Mouse (Mus musculus): Measurements from ENCODE around the gene Fosl1. TPM values are rescaled to one million over a fixed set of nuclear protein-coding genes. Genes with fewer than 3 reads are reported as not detected.
A peak's percentile ranks its signal among the peaks of the same experiment; 100 is the strongest.

The Fosl1 gene
- polyA plus RNA-seq, 1 experiment = 15.4 TPM

DNA sequence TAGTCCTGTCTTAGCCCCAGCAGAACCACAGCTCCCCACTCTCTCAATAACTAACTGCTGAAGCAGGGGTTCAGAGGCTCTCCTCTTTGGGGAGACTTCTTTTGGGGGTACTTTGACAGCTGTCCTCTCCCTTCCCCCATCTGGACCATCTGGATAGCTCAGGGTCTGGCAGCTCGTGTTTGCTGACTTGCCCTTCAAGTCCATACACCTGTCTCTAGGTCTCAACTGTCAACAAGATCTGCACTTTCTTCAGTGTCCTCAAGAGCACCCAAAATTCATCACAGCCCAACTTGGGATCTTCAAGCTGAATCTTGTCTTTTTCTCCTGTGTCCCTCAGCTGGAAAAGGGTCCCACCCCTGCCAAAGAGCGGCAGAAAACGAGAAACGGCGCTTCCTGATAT lies 25.6 kb upstream of the Fosl1 start:
- H3K4me3 ChIP-seq = no peak overlapping the region
- peaks cover 31% of the 10 kb centered on the region for H3K79me2 ChIP-seq (ENCODE audit: control insufficient read depth, insufficient read depth)
- H3ac ChIP-seq (ENCODE audit: control insufficient read depth, insufficient read length) = no peak overlapping the region
- TF ChIP-seq MYOD1 (IDR thresholded peaks at IDR 0.05; ENCODE audit: control insufficient read depth in 1 of 3, insufficient read length in 2 of 3, low read depth in 2 of 3) = peak; percentile 73 to 93 (median 89)
- peak in 1 of 3 experiments; percentile 40 for TF ChIP-seq MYOG (IDR thresholded peaks at IDR 0.05; ENCODE audit: control insufficient read depth in 1 of 3, insufficient read depth in 1 of 3, insufficient read length in 2 of 3, low read depth in 2 of 3)
- no peak for TF ChIP-seq CEBPB (IDR thresholded peaks at IDR 0.05; ENCODE audit: insufficient read depth, poor library complexity, severe bottlenecking)
- no peak for TF ChIP-seq MAX (IDR thresholded peaks at IDR 0.05; ENCODE audit: low read depth)
- TF ChIP-seq SRF (IDR thresholded peaks at IDR 0.05; ENCODE audit: control insufficient read depth, insufficient read length, low read depth) = no peak
- no peak for TF ChIP-seq POLR2AphosphoS2 (IDR thresholded peaks at IDR 0.05; ENCODE audit: insufficient read length, low read depth)
- TF ChIP-seq USF1 (IDR thresholded peaks at IDR 0.05; ENCODE audit: low read depth) = no peak
- peaks cover 16% of the 10 kb centered on the region for H3K36me3 ChIP-seq (ENCODE audit: control insufficient read depth, insufficient read depth)
- peak overlapping the region; percentile 43 for H3K4me2 ChIP-seq (ENCODE audit: low read depth)
- H3K27me3 ChIP-seq (ENCODE audit: control insufficient read depth, insufficient read depth, insufficient read length) = no peaks in the 10 kb centered on the region

DNA sequence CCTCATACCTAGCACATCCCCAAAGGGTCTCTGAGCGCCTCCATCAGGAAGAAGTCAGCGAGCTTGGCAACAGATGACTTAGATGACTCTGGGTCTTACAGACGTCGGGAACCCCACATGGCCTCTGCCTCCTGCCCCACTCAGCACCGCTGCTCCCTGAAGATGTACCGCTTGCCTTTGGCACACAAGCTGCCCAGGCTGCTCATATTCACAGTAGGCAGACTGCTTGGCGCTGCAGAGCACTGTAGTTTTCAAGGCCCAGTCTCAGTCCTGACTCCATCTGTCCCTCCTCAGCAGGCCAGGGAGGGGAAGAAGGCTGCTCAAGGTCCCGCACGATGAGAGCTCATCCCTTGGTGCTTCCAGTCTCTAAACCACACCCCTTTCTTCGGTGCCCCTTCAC lies 25.1 kb upstream of the Fosl1 start:
- Histone ChIP-seq H3ac (ENCODE audit: control insufficient read depth, insufficient read length) (no peak overlapping the region), H3K79me2 (ENCODE audit: control insufficient read depth, insufficient read depth) (peaks cover 31% of the 10 kb centered on the region), H3K4me2 (ENCODE audit: low read depth) (peak overlapping the region; percentile 22), H3K4me3 (no peak overlapping the region), H3K36me3 (ENCODE audit: control insufficient read depth, insufficient read depth) (peaks cover 21% of the 10 kb centered on the region), H3K27me3 (ENCODE audit: control insufficient read depth, insufficient read depth, insufficient read length) (no peaks in the 10 kb centered on the region)
- TF ChIP-seq MYOD1 (IDR thresholded peaks at IDR 0.05; ENCODE audit: control insufficient read depth in 1 of 3, insufficient read length in 2 of 3, low read depth in 2 of 3) (no peak), USF1 (IDR thresholded peaks at IDR 0.05; ENCODE audit: low read depth) (no peak), SRF (IDR thresholded peaks at IDR 0.05; ENCODE audit: control insufficient read depth, insufficient read length, low read depth) (no peak), MYOG (IDR thresholded peaks at IDR 0.05; ENCODE audit: control insufficient read depth in 1 of 3, insufficient read depth in 1 of 3, insufficient read length in 2 of 3, low read depth in 2 of 3) (no peak)

DNA sequence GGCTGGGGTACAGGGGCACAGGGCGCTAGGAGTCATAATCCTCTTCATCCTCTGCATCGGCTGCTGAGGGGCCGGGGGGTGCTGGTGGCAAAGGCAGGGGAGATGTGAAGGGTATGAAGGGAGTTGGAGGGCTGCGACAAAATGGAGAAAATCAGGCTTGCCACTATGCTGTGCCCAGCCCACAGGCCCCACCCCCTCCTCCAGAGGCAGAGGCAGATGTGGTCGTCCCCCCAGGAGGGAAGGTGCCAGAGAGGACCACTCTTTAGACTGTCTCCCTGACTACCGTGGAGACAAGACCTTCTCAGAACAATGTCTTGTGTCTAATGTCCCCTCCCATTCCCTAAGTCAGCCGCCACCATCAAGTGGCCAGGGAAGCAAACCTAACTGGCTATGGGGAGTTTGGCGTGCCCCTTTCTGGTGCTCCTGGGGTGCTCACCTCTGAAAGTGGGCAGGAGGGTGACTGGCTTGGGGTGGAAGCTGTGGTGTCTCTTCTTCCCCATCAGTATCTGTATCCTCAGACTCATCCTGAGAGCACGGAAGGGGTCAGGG lies 24.4 kb upstream of the Fosl1 start:
- peaks cover 31% of the 10 kb centered on the region for H3K79me2 ChIP-seq (ENCODE audit: control insufficient read depth, insufficient read depth)
- H3K27me3 ChIP-seq (ENCODE audit: control insufficient read depth, insufficient read depth, insufficient read length) = no peaks in the 10 kb centered on the region
- peak overlapping the region; percentile 68 for H3K4me3 ChIP-seq
- TF ChIP-seq MYOG (IDR thresholded peaks at IDR 0.05; ENCODE audit: control insufficient read depth in 1 of 3, insufficient read depth in 1 of 3, insufficient read length in 2 of 3, low read depth in 2 of 3) (no peak), POLR2A (IDR thresholded peaks at IDR 0.05; ENCODE audit: insufficient read length, low read depth) (no peak), TCF3 (IDR thresholded peaks at IDR 0.05; ENCODE audit: insufficient read length, low read depth) (no peak), REST (IDR thresholded peaks at IDR 0.05; ENCODE audit: insufficient read depth, insufficient read length) (no peak), CEBPB (IDR thresholded peaks at IDR 0.05; ENCODE audit: insufficient read depth, poor library complexity, severe bottlenecking) (no peak), MYOD1 (IDR thresholded peaks at IDR 0.05; ENCODE audit: control insufficient read depth in 1 of 3, insufficient read length in 2 of 3, low read depth in 2 of 3) (no peak)
- H3K4me2 ChIP-seq (ENCODE audit: low read depth) = peak overlapping the region; percentile 94
- H3K36me3 ChIP-seq (ENCODE audit: control insufficient read depth, insufficient read depth) = peaks cover 21% of the 10 kb centered on the region
- no peak overlapping the region for H3ac ChIP-seq (ENCODE audit: control insufficient read depth, insufficient read length)

DNA sequence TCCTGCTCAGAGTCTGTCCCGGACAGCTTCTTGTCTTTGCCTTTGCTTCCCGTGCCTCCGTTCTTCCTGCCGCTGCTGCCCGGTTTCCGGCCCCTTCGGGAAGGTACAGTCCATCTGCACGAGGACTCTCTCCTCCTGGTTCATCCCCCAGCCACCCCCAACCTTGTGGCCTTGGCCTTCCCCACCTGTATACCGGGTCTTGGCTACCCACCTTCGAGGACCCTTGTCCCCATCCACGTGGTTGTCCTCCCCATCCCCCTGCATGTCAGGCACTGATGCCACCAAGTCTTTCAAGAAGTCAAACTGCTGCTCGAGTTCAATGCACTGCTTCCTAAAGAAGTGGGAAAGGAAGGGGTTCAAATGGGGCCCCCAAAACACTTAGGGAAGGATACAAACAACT lies 23.8 kb upstream of the Fosl1 start:
- H3K79me2 ChIP-seq (ENCODE audit: control insufficient read depth, insufficient read depth) = peaks cover 31% of the 10 kb centered on the region
- peak overlapping the region; percentile 68 for H3K4me3 ChIP-seq
- H3K27me3 ChIP-seq (ENCODE audit: control insufficient read depth, insufficient read depth, insufficient read length) = no peaks in the 10 kb centered on the region
- H3K4me2 ChIP-seq (ENCODE audit: low read depth) = peak overlapping the region; percentile 94
- H3ac ChIP-seq (ENCODE audit: control insufficient read depth, insufficient read length) = peak overlapping the region; percentile 83
- TF ChIP-seq TCF12 (IDR thresholded peaks at IDR 0.05; ENCODE audit: insufficient read depth, poor library complexity, severe bottlenecking) (no peak), USF1 (IDR thresholded peaks at IDR 0.05; ENCODE audit: low read depth) (no peak), POLR2AphosphoS2 (IDR thresholded peaks at IDR 0.05; ENCODE audit: insufficient read length, low read depth) (no peak), MAX (IDR thresholded peaks at IDR 0.05; ENCODE audit: low read depth) (no peak), MYOG (IDR thresholded peaks at IDR 0.05; ENCODE audit: control insufficient read depth in 1 of 3, insufficient read depth in 1 of 3, insufficient read length in 2 of 3, low read depth in 2 of 3) (no peak), POLR2A (IDR thresholded peaks at IDR 0.05; ENCODE audit: insufficient read length, low read depth) (no peak), MYOD1 (IDR thresholded peaks at IDR 0.05; ENCODE audit: control insufficient read depth in 1 of 3, insufficient read length in 2 of 3, low read depth in 2 of 3) (no peak), E2F4 (IDR thresholded peaks at IDR 0.05; ENCODE audit: insufficient read depth) (no peak), REST (IDR thresholded peaks at IDR 0.05; ENCODE audit: insufficient read depth, insufficient read length) (no peak), CEBPB (IDR thresholded peaks at IDR 0.05; ENCODE audit: insufficient read depth, poor library complexity, severe bottlenecking) (no peak), SRF (IDR thresholded peaks at IDR 0.05; ENCODE audit: control insufficient read depth, insufficient read length, low read depth) (no peak), TCF3 (IDR thresholded peaks at IDR 0.05; ENCODE audit: insufficient read length, low read depth) (no peak)
- peaks cover 21% of the 10 kb centered on the region for H3K36me3 ChIP-seq (ENCODE audit: control insufficient read depth, insufficient read depth)

DNA sequence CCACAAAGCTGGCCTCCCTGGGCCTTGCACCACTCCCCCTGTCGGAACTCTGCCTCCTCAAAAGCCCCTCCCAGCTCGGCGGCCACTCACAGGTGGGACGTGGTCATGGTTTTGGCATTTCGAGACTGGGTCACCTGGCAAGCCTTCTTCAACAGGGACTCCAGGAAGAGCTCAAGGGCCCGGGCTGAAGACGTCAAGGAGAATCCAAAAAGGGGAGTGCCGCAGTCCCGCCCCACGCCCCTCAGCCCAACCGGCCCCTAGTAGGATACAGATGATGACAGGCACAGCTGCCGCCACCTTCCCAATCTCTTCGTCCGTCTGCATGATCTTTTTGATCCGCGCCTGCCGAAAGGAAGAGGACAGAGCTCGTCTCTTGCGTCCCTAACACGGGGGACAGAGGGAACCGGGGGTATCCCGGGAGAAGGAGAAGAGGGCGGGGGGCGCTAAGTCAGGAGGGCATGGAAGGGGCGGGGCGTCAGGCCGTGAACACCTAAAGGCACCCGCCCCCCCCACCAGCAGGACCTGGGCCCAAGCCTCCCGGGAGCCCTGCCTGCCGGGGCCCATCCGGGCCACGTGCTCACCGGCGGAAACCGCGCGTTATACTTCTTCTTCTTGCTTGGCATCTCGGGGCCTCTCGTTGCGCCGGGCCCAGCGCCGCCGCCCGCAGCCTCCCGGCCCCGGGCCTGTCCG lies 23.1 kb upstream of the Fosl1 start:
- H3K4me3 ChIP-seq = peak overlapping the region; percentile 68
- peaks cover 21% of the 10 kb centered on the region for H3K36me3 ChIP-seq (ENCODE audit: control insufficient read depth, insufficient read depth)
- H3K27me3 ChIP-seq (ENCODE audit: control insufficient read depth, insufficient read depth, insufficient read length) = no peaks in the 10 kb centered on the region
- H3ac ChIP-seq (ENCODE audit: control insufficient read depth, insufficient read length) = peak overlapping the region; percentile 83
- H3K4me2 ChIP-seq (ENCODE audit: low read depth) = peak overlapping the region; percentile 94
- TF ChIP-seq TCF12 (IDR thresholded peaks at IDR 0.05; ENCODE audit: insufficient read depth, poor library complexity, severe bottlenecking) (no peak), MYOD1 (IDR thresholded peaks at IDR 0.05; ENCODE audit: control insufficient read depth in 1 of 3, insufficient read length in 2 of 3, low read depth in 2 of 3) (peak in 1 of 3 experiments; percentile 26), POLR2A (IDR thresholded peaks at IDR 0.05; ENCODE audit: insufficient read length, low read depth) (peak; percentile 39), POLR2AphosphoS2 (IDR thresholded peaks at IDR 0.05; ENCODE audit: insufficient read length, low read depth) (peak; percentile 4)
- peaks cover 31% of the 10 kb centered on the region for H3K79me2 ChIP-seq (ENCODE audit: control insufficient read depth, insufficient read depth)

Measured in myocyte (in vitro differentiated cells).